Mouse (Mus musculus) heart, postnatal 36 days (tissue): ENCODE measurements around the gene Kri1. TPM values are rescaled to one million over a fixed set of nuclear protein-coding genes. Genes with fewer than 3 reads are reported as not detected.

ENCODE experiments used
- DNase-seq, 2 experiments: peaks; one replicate each; pipeline ENCODE4 v3.0.0; 2021 to 2022
- intact Hi-C: fragments of 180-260 bp; cut with DNase I; formaldehyde crosslinking; loops from one replicate; pipeline ENCODE4 v1.15.1; 2025
- total RNA-seq, 2 experiments: library from RNA; stranded (reverse); gene quantifications; 2 replicates each; pipeline ENCODE4 v1.2.3; 2021

The Kri1 gene
- total RNA-seq, 2 experiments from 2014 or later = 16.5 to 18.0 TPM

- intact Hi-C loops = no loop called here
- peak in 1 of 2 experiments; percentile 22 for DNase-seq
Measured at GRCm38 (mm10) chr9:21248326-21248725, 39.4 kb downstream of the Kri1 start, which contains the start of gene S1pr5. Gene S1pr5, minus strand, starts transcription at chr9:21248443.

- intact Hi-C loops = no loop called here
Measured at GRCm38 (mm10) chr9:21246342-21246741, 41.4 kb downstream of the Kri1 start.

GRCm38 (mm10) chr9:21245113-21245487 lies 42.7 kb downstream of the Kri1 start:
- intact Hi-C loops = no loop called here
- no peak for DNase-seq

More at GRCm38 (mm10) chr9:21246342-21246741, 41.4 kb downstream of the Kri1 start:
- no peak for DNase-seq

- intact Hi-C loops = loop anchor here (5.0 kb wide), 1 partner anchor 113 kb away; no protein-coding TSS in a partner anchor
- peak in 1 of 2 experiments; percentile 40 for DNase-seq
Measured at GRCm38 (mm10) chr9:21244428-21245112, 43.2 kb downstream of the Kri1 start.

GRCm38 (mm10) chr9:21243826-21244427 lies 43.8 kb downstream of the Kri1 start:
- intact Hi-C loops = loop anchor here (5.0 kb wide), 1 partner anchor 113 kb away; no protein-coding TSS in a partner anchor
- no peak for DNase-seq

- intact Hi-C loops = loop anchor here (5.0 kb wide), 1 partner anchor 116 kb away; no protein-coding TSS in a partner anchor
- peak; percentile 72 to 82 for DNase-seq
Measured at GRCm38 (mm10) chr9:21241343-21241742, 46.4 kb downstream of the Kri1 start.

GRCm38 (mm10) chr9:21239465-21239848 lies 48.3 kb downstream of the Kri1 start:
- no peak for DNase-seq
- intact Hi-C loops = loop anchor here (2.0 kb wide), 2 partner anchors 25 to 51 kb away; partner anchors contain the start of genes Atg4d and Cdkn2d

- intact Hi-C loops = loop anchor here (2.0 kb wide), 2 partner anchors 26 to 52 kb away; partner anchors contain the start of genes Atg4d and Cdkn2d
Measured at GRCm38 (mm10) chr9:21238733-21239464, 48.9 kb downstream of the Kri1 start, which contains the start of gene Keap1. Gene Keap1, minus strand, starts transcription at chr9:21239361.

GRCm38 (mm10) chr9:21238004-21238732 lies 49.6 kb downstream of the Kri1 start:
- DNase-seq = peak; percentile 35 to 59
- intact Hi-C loops = loop anchor here (2.0 kb wide), 2 partner anchors 27 to 53 kb away; partner anchors contain the start of genes Atg4d and Cdkn2d

More at GRCm38 (mm10) chr9:21238733-21239464, 48.9 kb downstream of the Kri1 start, which contains the start of gene Keap1:
- DNase-seq = peak; percentile 85 to 91

- intact Hi-C loops = loop anchor here (2.0 kb wide), 2 partner anchors 27 to 53 kb away; partner anchors contain the start of genes Atg4d and Cdkn2d
Measured at GRCm38 (mm10) chr9:21237368-21238003, 50.3 kb downstream of the Kri1 start.

GRCm38 (mm10) chr9:21236991-21237367 lies 50.8 kb downstream of the Kri1 start:
- intact Hi-C loops = no loop called here

More at GRCm38 (mm10) chr9:21237368-21238003, 50.3 kb downstream of the Kri1 start:
- peak in 1 of 2 experiments; percentile 39 for DNase-seq

GRCm38 (mm10) chr9:21235341-21235740 lies 52.4 kb downstream of the Kri1 start:
- intact Hi-C loops = no loop called here
- no peak for DNase-seq

More at GRCm38 (mm10) chr9:21236991-21237367, 50.8 kb downstream of the Kri1 start:
- DNase-seq = no peak

- DNase-seq = no peak
- intact Hi-C loops = no loop called here
Measured at GRCm38 (mm10) chr9:21233805-21234204, 54.0 kb downstream of the Kri1 start.

- DNase-seq = no peak
- intact Hi-C loops = no loop called here
Measured at GRCm38 (mm10) chr9:21233366-21233765, 54.4 kb downstream of the Kri1 start.

- DNase-seq = no peak
- intact Hi-C loops = no loop called here
Measured at GRCm38 (mm10) chr9:21232867-21233266, 54.9 kb downstream of the Kri1 start.

- no peak for DNase-seq
- intact Hi-C loops = no loop called here
Measured at GRCm38 (mm10) chr9:21231551-21231950, 56.2 kb downstream of the Kri1 start.

GRCm38 (mm10) chr9:21227342-21227741 lies 60.4 kb downstream of the Kri1 start:
- DNase-seq = no peak
- intact Hi-C loops = loop anchor here (5.0 kb wide), 1 partner anchor 175 kb away; no protein-coding TSS in a partner anchor

- DNase-seq = no peak
- intact Hi-C loops = loop anchor here (5.0 kb wide), 1 partner anchor 177 kb away; no protein-coding TSS in a partner anchor
Measured at GRCm38 (mm10) chr9:21225415-21225758, 62.4 kb downstream of the Kri1 start.
